Mouse (Mus musculus): ENCODE results near the gene Ccdc9b.

The Ccdc9b gene

GRCm38 (mm10) chr2:118761906-118762783 lies at the start of gene Ccdc9b:
Gene Ccdc9b, minus strand, starts transcription at chr2:118762661.
- DNase-seq = peak; percentile 89 to 95

- DNase-seq = no peak
Observed at GRCm38 (mm10) chr2:118810861-118811260, 48.4 kb upstream of the Ccdc9b start.

GRCm38 (mm10) chr2:118806860-118807259 lies 44.4 kb upstream of the Ccdc9b start:
- peak; percentile 81 to 83 for DNase-seq

GRCm38 (mm10) chr2:118805756-118806155 lies 43.3 kb upstream of the Ccdc9b start:
- DNase-seq = no peak

DNA sequence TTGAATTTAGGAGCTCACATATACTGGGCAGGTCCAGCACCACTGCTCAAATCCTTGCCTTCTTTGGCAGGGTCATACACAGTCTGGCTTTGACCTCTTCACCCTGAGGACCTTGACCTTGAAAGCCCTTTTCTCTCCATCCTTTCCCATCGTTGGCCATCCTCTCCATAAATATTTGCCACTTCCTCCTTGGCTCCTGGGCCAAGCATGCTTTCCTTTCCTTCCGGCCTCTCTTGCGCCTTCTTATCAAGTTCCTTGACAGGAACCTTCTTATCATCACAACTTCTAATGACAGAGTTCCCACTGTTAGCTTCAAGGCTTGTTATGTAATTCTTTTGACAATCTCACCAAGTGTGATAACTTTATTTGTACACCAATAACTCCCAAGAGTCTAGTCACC lies 42.7 kb upstream of the Ccdc9b start:
- DNase-seq = no peak

DNA sequence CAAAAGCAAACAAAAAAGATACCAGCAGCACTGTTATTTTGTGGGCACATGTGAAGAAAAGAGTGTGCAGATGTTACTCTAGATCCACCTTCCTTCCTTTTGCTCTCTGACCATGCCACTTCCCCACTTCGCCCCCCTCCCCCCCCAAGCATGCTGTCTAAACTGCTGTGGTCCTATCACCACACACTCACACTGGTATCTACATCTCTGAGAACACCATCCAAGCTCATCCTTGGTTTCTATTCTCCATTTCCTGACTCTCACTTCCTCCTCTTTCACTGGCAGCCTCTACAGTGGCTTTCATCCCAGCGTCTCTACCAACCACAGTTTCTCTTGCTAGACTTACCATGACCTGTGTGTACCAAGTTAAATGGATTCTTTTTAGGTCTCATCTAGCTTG lies 42.0 kb upstream of the Ccdc9b start:
- no peak for DNase-seq

DNA sequence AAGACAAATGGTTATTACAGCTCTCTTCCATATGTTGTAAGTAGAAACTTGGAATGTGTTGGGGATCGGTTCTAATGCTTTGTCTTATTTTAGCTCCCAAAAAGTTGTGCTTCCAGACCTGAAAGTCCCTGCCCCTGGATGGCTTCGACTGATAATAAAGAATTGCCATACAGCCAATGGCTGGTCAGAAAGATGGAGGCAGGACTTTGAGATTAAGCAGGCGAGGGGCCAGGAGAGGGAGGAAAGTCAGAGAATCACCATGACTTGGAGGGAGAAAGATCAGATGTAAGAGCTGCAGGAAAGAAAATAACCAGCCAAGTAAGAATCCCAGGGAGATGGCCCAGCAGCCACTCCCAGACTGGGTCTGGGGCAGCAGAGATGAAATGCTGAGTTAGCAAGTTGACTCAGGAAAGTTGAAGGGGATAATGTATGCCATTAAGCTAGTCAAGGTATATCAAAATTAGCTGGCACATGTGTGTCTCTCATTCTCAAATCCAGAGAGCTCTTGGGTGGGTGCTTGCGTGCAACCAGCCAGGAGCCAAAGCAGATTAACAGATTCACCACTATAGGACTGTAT lies 40.2 kb upstream of the Ccdc9b start:
- DNase-seq = no peak

- no peak for DNase-seq
Observed at GRCm38 (mm10) chr2:118793636-118794035, 31.2 kb upstream of the Ccdc9b start.

DNA sequence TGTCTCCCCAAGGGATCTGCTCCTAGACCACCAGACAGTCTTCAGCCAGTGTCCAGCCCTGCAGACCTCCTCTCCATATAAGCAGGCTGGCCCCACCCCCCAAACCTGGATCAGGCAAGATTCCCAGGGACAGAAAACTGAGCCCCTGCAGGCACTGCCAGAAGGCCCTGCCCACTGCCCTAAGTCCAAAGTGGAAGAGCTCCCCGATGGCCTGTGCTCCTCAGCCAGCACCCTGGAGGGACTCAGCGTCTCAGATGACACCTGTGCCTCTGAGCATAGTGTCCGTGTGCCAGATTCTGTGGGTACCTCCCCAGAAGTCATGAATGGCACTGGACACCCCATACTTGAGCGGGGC lies 29.8 kb upstream of the Ccdc9b start:
- peak in 1 of 2 experiments; percentile 33 for DNase-seq

DNA sequence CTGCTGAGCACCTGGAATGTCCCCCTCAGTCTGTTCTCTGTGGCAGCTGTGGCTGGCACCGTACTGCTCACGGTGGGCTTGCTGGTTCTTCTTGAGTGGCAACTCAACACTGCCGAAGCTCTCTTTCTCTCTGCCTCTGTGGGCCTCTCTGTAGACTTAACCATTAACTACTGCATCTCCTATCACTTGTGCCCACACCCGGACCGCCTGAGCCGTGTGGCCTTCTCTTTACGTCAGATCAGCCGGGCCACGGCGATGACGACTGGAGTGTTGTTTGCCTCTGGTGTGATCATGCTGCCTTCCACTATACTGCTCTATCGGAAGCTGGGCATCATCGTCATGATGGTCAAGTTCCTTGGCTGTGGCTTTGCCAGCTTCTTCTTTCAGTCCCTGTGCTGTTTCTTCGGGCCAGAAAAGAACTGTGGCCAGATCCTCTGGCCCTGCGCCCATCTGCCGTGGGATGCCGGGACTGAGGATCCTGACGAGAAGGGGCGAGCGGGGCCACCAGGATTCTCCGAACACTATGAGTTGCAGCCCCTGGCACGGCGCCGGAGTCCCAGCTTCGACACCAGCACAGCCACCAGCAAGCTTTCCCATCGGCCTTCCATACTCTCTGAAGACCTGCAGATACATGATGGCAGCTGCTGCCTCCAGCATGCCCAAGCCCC lies 29.3 kb upstream of the Ccdc9b start:
- peak; percentile 66 to 73 for DNase-seq

GRCm38 (mm10) chr2:118790551-118791525 lies 28.4 kb upstream of the Ccdc9b start:
- peak; percentile 86 to 95 for DNase-seq

GRCm38 (mm10) chr2:118790221-118790550 lies 27.7 kb upstream of the Ccdc9b start:
- no peak for DNase-seq

DNA sequence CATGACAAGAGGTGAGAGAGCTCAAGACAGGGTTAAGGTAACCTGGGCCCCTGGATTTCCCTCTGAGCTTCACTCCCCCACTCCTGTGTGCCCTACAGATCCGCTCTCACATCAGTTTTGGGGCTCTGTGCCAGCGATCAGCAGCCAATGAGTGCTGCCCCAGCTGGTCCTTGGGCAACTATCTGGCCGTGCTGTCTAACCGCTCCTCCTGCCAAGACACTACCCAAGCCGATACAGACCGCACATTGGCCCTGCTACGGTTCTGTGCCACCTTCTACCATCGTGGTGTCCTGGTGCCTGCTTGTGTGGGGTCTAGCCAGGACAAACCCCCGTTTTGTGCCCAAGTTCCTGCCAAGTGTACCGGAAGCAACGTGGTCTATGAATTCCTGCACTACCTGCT lies 27.0 kb upstream of the Ccdc9b start:
- peak; percentile 91 to 97 for DNase-seq

- no peak for DNase-seq
Observed at GRCm38 (mm10) chr2:118786525-118786924, 24.1 kb upstream of the Ccdc9b start.

- no peak for DNase-seq
Observed at GRCm38 (mm10) chr2:118783663-118784062, 21.2 kb upstream of the Ccdc9b start.

DNA sequence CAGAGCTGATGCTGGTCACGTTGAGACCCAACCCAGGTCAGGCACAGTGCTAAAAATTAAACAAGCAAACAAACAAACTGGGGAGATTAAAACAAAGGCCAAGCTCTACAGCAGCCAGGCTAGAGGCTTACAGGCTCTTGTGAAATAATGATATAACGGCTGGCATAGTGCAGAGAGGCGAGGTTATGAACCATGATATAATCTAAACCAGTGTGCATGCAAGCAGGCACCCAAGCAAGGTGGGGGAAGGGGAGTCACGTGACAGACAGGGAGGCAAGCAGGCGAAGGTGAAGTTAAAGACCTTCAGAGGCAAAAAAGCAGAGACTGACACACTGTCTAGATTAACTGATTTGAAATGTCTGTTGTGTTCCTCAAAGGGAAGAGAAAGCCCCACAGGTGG lies 20.6 kb upstream of the Ccdc9b start:
- DNase-seq = no peak

DNA sequence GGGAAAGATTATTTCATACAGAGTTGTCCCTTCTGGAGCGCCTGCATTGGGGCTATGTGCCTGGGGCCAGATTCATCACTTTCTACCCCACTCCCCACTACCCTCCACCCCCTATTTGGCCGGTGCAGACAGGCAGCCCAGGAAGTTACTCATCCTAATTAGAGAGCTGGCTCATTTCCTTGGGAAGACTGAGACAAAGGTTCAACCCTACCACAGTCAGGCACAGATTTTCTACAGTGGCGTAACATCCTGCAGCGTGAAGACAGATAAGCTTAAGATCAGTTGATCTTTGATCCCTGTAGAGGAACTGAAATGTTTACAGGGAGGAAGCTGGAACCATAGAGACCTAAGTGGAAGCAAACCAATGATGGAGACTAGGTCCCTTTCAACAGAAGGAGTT lies 19.8 kb upstream of the Ccdc9b start:
- DNase-seq = no peak

GRCm38 (mm10) chr2:118781115-118781514 lies 18.7 kb upstream of the Ccdc9b start:
- no peak for DNase-seq

- peak; percentile 95 to 96 for DNase-seq
Observed at GRCm38 (mm10) chr2:118779504-118780480, 17.3 kb upstream of the Ccdc9b start, which contains the start of gene Disp2. Gene Disp2, plus strand, starts transcription at chr2:118779719.

GRCm38 (mm10) chr2:118779065-118779464 lies 16.6 kb upstream of the Ccdc9b start:
- peak; percentile 52 to 65 for DNase-seq

DNA sequence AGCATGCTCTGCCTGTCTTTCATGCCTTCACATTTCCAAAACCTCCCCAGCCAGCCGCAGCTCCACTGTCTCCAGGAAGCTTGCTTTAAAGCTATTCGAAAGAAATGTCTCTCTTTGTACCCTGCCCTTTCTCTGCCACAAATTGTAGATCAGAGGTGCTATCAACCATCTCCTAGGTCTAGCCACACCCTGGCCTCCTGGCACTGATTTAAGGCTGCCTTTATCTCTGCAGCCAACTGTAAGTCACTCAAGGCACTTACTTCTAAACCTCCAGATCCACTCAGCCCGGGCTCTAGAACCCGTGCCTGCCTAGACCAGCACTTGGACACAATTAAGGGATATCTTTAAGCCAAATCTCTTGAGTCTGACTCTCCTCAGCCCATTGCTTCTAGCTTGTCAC lies 16.0 kb upstream of the Ccdc9b start:
- DNase-seq = no peak
